Mouse (Mus musculus) MEL (cell line): ENCODE data around the gene Diexf. TPM values are rescaled to one million over a fixed set of nuclear protein-coding genes. Genes with fewer than 3 reads are reported as not detected.

Source experiments
- DNase-seq: peaks from one replicate; pipeline ENCODE4 v3.0.0; 2011; ENCODE audit warnings: low read depth, low spot score
- H3K27ac ChIP-seq: 2 replicates; pipeline ENCODE4 v1.5.1; 2012; ENCODE audit warnings: low read depth, mild to moderate bottlenecking, control low read depth, low read length, moderate library complexity; ENCODE audit not compliant: control insufficient read depth
- H3K27me3 ChIP-seq, 2 experiments: fragments of 150-350 bp in 1 of 2; sonication (generic) in 1 of 2; 2 replicates each; pipeline ENCODE4 v1.6.1; 2012; ENCODE audit warnings: low read length in 2 of 2, mild to moderate bottlenecking in 2 of 2, improper control_type of control experiment in 1 of 2, moderate library complexity in 1 of 2; ENCODE audit not compliant: insufficient read depth in 2 of 2, control insufficient read depth in 1 of 2
- H3K36me3 ChIP-seq, 2 experiments: 2 replicates each; pipeline ENCODE4 v1.6.1; 2012 to 2014; ENCODE audit warnings: low read length in 2 of 2, improper control_type of control experiment in 1 of 2, inconsistent platforms in 1 of 2, mild to moderate bottlenecking in 1 of 2; ENCODE audit not compliant: insufficient read depth in 2 of 2, control insufficient read depth in 1 of 2
- H3K4me1 ChIP-seq, 2 experiments: fragments of 150-350 bp in 1 of 2; sonication (generic) in 1 of 2; 2 replicates each; pipeline ENCODE4 v1.6.1; 2012; ENCODE audit warnings: low read length in 2 of 2, improper control_type of control experiment in 1 of 2, mild to moderate bottlenecking in 1 of 2; ENCODE audit not compliant: insufficient read depth in 2 of 2, control insufficient read depth in 1 of 2
- H3K4me3 ChIP-seq, 2 experiments: fragments of 150-350 bp in 1 of 2; sonication (generic) in 1 of 2; 2 replicates each; pipeline ENCODE4 v1.5.1; 2012; ENCODE audit warnings: low read depth in 2 of 2, low read length in 2 of 2, mild to moderate bottlenecking in 2 of 2, moderate library complexity in 2 of 2, control low read depth in 1 of 2, improper control_type of control experiment in 1 of 2; ENCODE audit not compliant: control insufficient read depth in 1 of 2, insufficient read depth in 1 of 2
- H3K79me2 ChIP-seq: 2 replicates; pipeline ENCODE4 v1.6.1; 2012; ENCODE audit warnings: mild to moderate bottlenecking, low read length, moderate library complexity; ENCODE audit not compliant: control insufficient read depth, poor library complexity, insufficient read depth
- H3K9ac ChIP-seq: 2 replicates; pipeline ENCODE4 v1.6.1; 2012; ENCODE audit warnings: low read depth, mild to moderate bottlenecking, control low read depth, low read length, moderate library complexity; ENCODE audit not compliant: control insufficient read depth, poor library complexity, severe bottlenecking
- H3K9me3 ChIP-seq: fragments of 150-350 bp; sonication (generic); replicated peaks from 2 replicates; pipeline ENCODE4 v1.6.1; 2012; ENCODE audit warnings: mild to moderate bottlenecking, low read length, improper control_type of control experiment, moderate library complexity; ENCODE audit not compliant: insufficient read depth
- BHLHE40 ChIP-seq: IDR thresholded peaks from 2 replicates; pipeline ENCODE4 v1.6.1; 2012; ENCODE audit warnings: low read depth, mild to moderate bottlenecking, inconsistent platforms, low read length, improper control_type of control experiment, borderline replicate concordance
- CHD2 ChIP-seq: IDR thresholded peaks from 2 replicates; pipeline ENCODE4 v1.6.1; 2011; ENCODE audit warnings: low read length, improper control_type of control experiment
- CTCF ChIP-seq, 3 experiments: IDR thresholded peaks in 2 of 3; conservative IDR thresholded peaks in 1 of 3; 2 replicates each; pipeline ENCODE4 v1.5.1; 2011 to 2012; ENCODE audit warnings: low read length in 3 of 3, low read depth in 2 of 3, mild to moderate bottlenecking in 2 of 3, improper control_type of control experiment in 1 of 3, inconsistent platforms in 1 of 3, mixed read lengths in 1 of 3, moderate library complexity in 1 of 3; ENCODE audit not compliant: control insufficient read depth in 1 of 3, insufficient read depth in 1 of 3, poor library complexity in 1 of 3, severe bottlenecking in 1 of 3
- EP300 ChIP-seq, 2 experiments: IDR thresholded peaks; 2 replicates each; pipeline ENCODE4 v1.6.1; 2011; ENCODE audit warnings: improper control_type of control experiment in 2 of 2, low read length in 2 of 2, low read depth in 1 of 2, mild to moderate bottlenecking in 1 of 2
- ETS1 ChIP-seq: IDR thresholded peaks from 2 replicates; pipeline ENCODE4 v1.6.1; 2012; ENCODE audit warnings: low read depth, mild to moderate bottlenecking, inconsistent platforms, low read length, improper control_type of control experiment, moderate library complexity
- HCFC1 ChIP-seq: IDR thresholded peaks from 2 replicates; pipeline ENCODE4 v1.6.1; 2012; ENCODE audit warnings: low read depth, mild to moderate bottlenecking, inconsistent platforms, low read length, improper control_type of control experiment, moderate library complexity
- JUND ChIP-seq: IDR thresholded peaks from 2 replicates; pipeline ENCODE4 v1.6.1; 2011; ENCODE audit warnings: low read depth, mild to moderate bottlenecking, improper control_type of control experiment, low read length
- KAT2A ChIP-seq: conservative IDR thresholded peaks from 2 replicates; pipeline ENCODE4 v1.6.1; 2012; ENCODE audit warnings: low read depth, low read length, improper control_type of control experiment, inconsistent platforms
- MAFK ChIP-seq: IDR thresholded peaks from 2 replicates; pipeline ENCODE4 v1.6.1; 2011; ENCODE audit warnings: low read depth, mild to moderate bottlenecking, low read length, improper control_type of control experiment, borderline replicate concordance
- MEF2A ChIP-seq: IDR thresholded peaks from 2 replicates; pipeline ENCODE4 v1.6.1; 2014; ENCODE audit warnings: low read depth, mild to moderate bottlenecking, inconsistent platforms, low read length, improper control_type of control experiment; ENCODE audit not compliant: poor library complexity, insufficient replicate concordance, severe bottlenecking; ENCODE audit errors: extremely low read depth
- NELFE ChIP-seq: IDR thresholded peaks from 2 replicates; pipeline ENCODE4 v1.6.1; 2011; ENCODE audit warnings: low read depth, low read length, improper control_type of control experiment
- NRF1 ChIP-seq: IDR thresholded peaks from 2 replicates; pipeline ENCODE4 v1.6.1; 2014; ENCODE audit warnings: low read depth, mild to moderate bottlenecking, inconsistent platforms, low read length, improper control_type of control experiment, moderate library complexity; ENCODE audit not compliant: poor library complexity, insufficient read depth, severe bottlenecking
- POLR2AphosphoS2 ChIP-seq: IDR thresholded peaks from 2 replicates; pipeline ENCODE4 v1.6.1; 2011; ENCODE audit warnings: low read length, improper control_type of control experiment
- POLR2AphosphoS5 ChIP-seq: IDR thresholded peaks from 2 replicates; pipeline ENCODE4 v1.6.1; 2012; ENCODE audit warnings: low read depth, borderline replicate concordance, mild to moderate bottlenecking, inconsistent platforms, low read length, moderate library complexity, mixed read lengths
- RAD21 ChIP-seq: IDR thresholded peaks from 2 replicates; pipeline ENCODE4 v1.6.1; 2011; ENCODE audit warnings: mild to moderate bottlenecking, low read depth, low read length, improper control_type of control experiment
- SIN3A ChIP-seq: IDR thresholded peaks from 2 replicates; pipeline ENCODE4 v1.6.1; 2012; ENCODE audit warnings: low read length, improper control_type of control experiment, inconsistent platforms
- SMC3 ChIP-seq: IDR thresholded peaks from 2 replicates; pipeline ENCODE4 v1.6.1; 2011; ENCODE audit warnings: low read depth, low read length, improper control_type of control experiment
- TAL1 ChIP-seq: IDR thresholded peaks from 2 replicates; pipeline ENCODE4 v1.6.1; 2012; ENCODE audit warnings: mild to moderate bottlenecking, inconsistent platforms, low read length, moderate library complexity, mixed read lengths
- USF1 ChIP-seq: IDR thresholded peaks from 2 replicates; pipeline ENCODE4 v1.6.1; 2014; ENCODE audit warnings: low read depth, mild to moderate bottlenecking, inconsistent platforms, low read length, improper control_type of control experiment, moderate library complexity
- USF2 ChIP-seq, 2 experiments: IDR thresholded peaks; 2 replicates each; pipeline ENCODE4 v1.6.1; 2011 to 2012; ENCODE audit warnings: improper control_type of control experiment in 2 of 2, low read length in 2 of 2, borderline replicate concordance in 1 of 2, inconsistent platforms in 1 of 2, low read depth in 1 of 2, mild to moderate bottlenecking in 1 of 2; ENCODE audit not compliant: insufficient read depth in 1 of 2
- polyA plus RNA-seq, 2 experiments: library from polyadenylated mRNA; stranded (reverse) in 1 of 2; unstranded in 1 of 2; fragments of >175 nt in 1 of 2; fragments of >200 nt in 1 of 2; gene quantifications; 2 replicates each; pipeline versions ENCODE4 v1.2.1 to v1.2.4; 2012; ENCODE audit warnings: low replicate concordance in 2 of 2, low read depth in 1 of 2; ENCODE audit not compliant: insufficient read length in 2 of 2, insufficient read depth in 1 of 2, missing spikeins in 1 of 2
- total RNA-seq: library from RNA; depleted of rRNA; stranded (reverse); fragments of 300-350 nt; gene quantifications from 2 replicates; pipeline ENCODE4 v1.2.3, GENCODE M21; 2012

The Diexf gene
- total and polyA plus RNA-seq, 3 experiments: 20.6 to 45.4 TPM; not detected in 1

DNA sequence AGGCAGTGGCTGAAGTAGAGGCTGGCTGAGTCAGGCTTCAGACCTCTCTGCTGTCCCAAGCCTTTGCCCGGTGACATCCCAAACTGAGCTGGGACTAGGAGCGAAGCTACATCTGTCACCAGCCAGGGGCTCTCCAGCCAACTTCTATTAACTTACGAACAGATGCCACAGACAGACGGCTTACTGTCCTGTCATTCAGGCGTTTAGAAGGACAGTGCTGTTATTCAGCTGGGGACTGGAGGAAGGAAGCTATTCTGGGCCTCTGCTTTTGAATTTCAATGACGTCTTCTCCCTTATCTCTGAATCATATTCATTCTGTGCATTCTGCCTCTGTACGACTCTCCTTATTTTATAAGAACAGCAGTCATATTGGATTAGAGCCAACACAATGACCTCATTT, 21.1 kb upstream of the Diexf start (continued):
- TF ChIP-seq POLR2AphosphoS2 (no peak), RAD21 (no peak)

DNA sequence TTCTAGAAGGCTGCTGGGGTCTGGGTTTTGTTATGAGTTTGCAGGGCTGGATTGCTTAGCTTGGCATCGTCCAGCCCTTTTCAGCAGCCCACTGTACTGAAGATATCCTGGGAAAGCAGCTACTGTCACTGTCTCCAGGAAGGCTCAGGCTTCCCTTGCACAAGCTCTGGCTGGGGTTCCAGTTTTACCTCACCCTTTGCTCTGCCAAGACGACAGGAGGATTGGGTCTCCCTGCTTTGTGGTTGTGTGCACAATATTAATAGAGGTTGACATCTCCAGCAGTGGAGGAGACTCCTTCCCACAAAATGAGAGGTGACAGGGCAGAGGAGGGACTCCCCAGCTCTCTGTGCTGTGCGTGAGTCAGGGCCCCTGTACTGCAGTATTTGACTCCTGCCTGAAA, 19.2 kb upstream of the Diexf start:
- Histone ChIP-seq H3K79me2 (no peaks in the 10 kb centered on the region), H3K9me3 (no peaks in the 10 kb centered on the region), H3K27me3 (peaks cover 6 to 7% of the 10 kb centered on the region in 2 experiments), H3K9ac (no peak overlapping the region), H3K4me1 (no peaks in the 10 kb centered on the region), H3K4me3 (no peak overlapping the region), H3K36me3 (no peaks in the 10 kb centered on the region), H3K27ac (no peak overlapping the region)
- DNase-seq: no peak
- TF ChIP-seq TAL1 (no peak), USF1 (no peak), MEF2A (no peak), NELFE (no peak), POLR2AphosphoS5 (no peak), SMC3 (no peak), HCFC1 (no peak), SIN3A (no peak), BHLHE40 (no peak), MAFK (no peak), CHD2 (no peak), USF2 (IDR thresholded peaks at IDR 0.05; ENCODE audit: borderline replicate concordance in 1 of 2, insufficient read depth in 1 of 2, low read depth in 1 of 2, low read length in 2 of 2) (no peak), ETS1 (no peak), NRF1 (no peak), CTCF (IDR thresholded peaks at IDR 0.05 in 2 of 3, conservative IDR thresholded peaks at IDR 0.05 in 1 of 3; ENCODE audit: control insufficient read depth in 1 of 3, insufficient read depth in 1 of 3, low read depth in 2 of 3, low read length in 3 of 3, poor library complexity in 1 of 3, severe bottlenecking in 1 of 3) (no peak), KAT2A (no peak)

DNA sequence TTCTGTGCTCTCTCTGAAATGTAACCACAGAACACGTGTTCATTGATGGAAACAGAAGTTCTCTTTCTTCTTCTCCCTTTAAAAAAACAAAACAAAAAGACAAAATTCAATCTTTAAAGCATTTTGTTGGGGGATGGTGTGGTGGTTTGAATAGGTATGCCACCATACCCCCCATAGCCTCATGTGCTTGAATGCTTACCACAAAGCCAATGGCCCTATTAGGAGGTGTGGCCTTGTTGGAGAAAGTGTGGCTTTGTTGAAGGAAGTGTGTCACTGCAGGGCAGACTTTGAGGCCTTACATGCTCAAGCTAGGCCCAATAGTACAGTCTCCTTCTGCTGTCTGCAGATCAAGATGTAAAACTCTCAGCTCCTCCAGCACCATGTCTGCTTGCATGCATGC, 16.3 kb upstream of the Diexf start:
- no peak overlapping the region for H3K27ac ChIP-seq
- H3K79me2 ChIP-seq: no peaks in the 10 kb centered on the region
- no peaks in the 10 kb centered on the region for H3K36me3 ChIP-seq
- no peak overlapping the region for H3K4me3 ChIP-seq
- H3K27me3 ChIP-seq: peaks cover 9 to 11% of the 10 kb centered on the region in 2 experiments
- DNase-seq: no peak
- H3K9me3 ChIP-seq: no peaks in the 10 kb centered on the region
- no peaks in the 10 kb centered on the region for H3K4me1 ChIP-seq
- H3K9ac ChIP-seq: no peak overlapping the region
- no peak for TF ChIP-seq NELFE
- no peak for TF ChIP-seq ETS1
- TF ChIP-seq EP300 (IDR thresholded peaks at IDR 0.05; ENCODE audit: low read depth in 1 of 2, low read length in 2 of 2): no peak
- TF ChIP-seq JUND: no peak
